Mouse (Mus musculus): Measurements from ENCODE around the gene Adcy5.

- TF ChIP-seq POLR2A (IDR thresholded peaks at IDR 0.05; ENCODE audit: control insufficient read depth, low read depth, low read length) (no peak), CTCF (IDR thresholded peaks at IDR 0.05; ENCODE audit: control insufficient read depth, insufficient read depth, insufficient replicate concordance, low read depth, low read length) (no peak)
Measured at GRCm38 (mm10) chr16:35159532-35159931, 4.9 kb downstream of the Adcy5 start.
